Mouse (Mus musculus): ENCODE measurements around the gene Gm28635. TPM values are rescaled to one million over a fixed set of nuclear protein-coding genes. Genes with fewer than 3 reads are reported as not detected.
"Not testable (repeated sequence)": the region's sequence is repeated elsewhere in the genome, so short reads cannot be mapped to it uniquely, and the experiment has no call there.

Gene Gm28635
- polyA plus RNA-seq, 1 experiment from 2014 or later, result not detected

- Histone ChIP-seq H3K4me3 (ENCODE audit: low read depth, low read length) (no peak overlapping the region), H3K36me3 (ENCODE audit: control insufficient read depth, insufficient read depth, low read length) (peaks cover 79% of the 10 kb centered on the region), H3K4me2 (ENCODE audit: low read length) (no peak overlapping the region), H3K27me3 (replicated peaks; ENCODE audit: control insufficient read depth, insufficient read depth, low read length) (no peaks in the 10 kb centered on the region), H3K9ac (ENCODE audit: low read length) (no peak overlapping the region), H3K9me3 (ENCODE audit: control insufficient read depth, low read length) (no peaks in the 10 kb centered on the region), H3K27ac (ENCODE audit: low read depth) (no peak overlapping the region), H3K4me1 (replicated peaks; ENCODE audit: control insufficient read depth, insufficient read depth, low read length) (0 out of 2 replicates have a peak, but pooled peaks cover 4% of the 10 kb centered on the region)
- DNase-seq (ENCODE audit: low spot score), result no peak
- ATAC-seq (replicated peaks; ENCODE audit: low FRiP score, low TSS enrichment, low read depth), result no peak
- WGBS, result 100% methylated on average over 1 of the region's 1 CpGs
Measured at GRCm38 (mm10) chr2:84703497-84703896, 25.7 kb upstream of the Gm28635 start.

GRCm38 (mm10) chr2:84695007-84695695 lies 17.3 kb upstream of the Gm28635 start:
- no peak for DNase-seq (ENCODE audit: low spot score)
- Histone ChIP-seq H3K27ac (ENCODE audit: low read depth) (no peak overlapping the region), H3K9ac (ENCODE audit: low read length) (no peak overlapping the region), H3K4me3 (ENCODE audit: low read depth, low read length) (no peak overlapping the region), H3K4me2 (ENCODE audit: low read length) (no peak overlapping the region), H3K27me3 (replicated peaks; ENCODE audit: control insufficient read depth, insufficient read depth, low read length) (no peaks in the 10 kb centered on the region), H3K4me1 (replicated peaks; ENCODE audit: control insufficient read depth, insufficient read depth, low read length) (no peaks in the 10 kb centered on the region), H3K9me3 (ENCODE audit: control insufficient read depth, low read length) (no peaks in the 10 kb centered on the region), H3K36me3 (ENCODE audit: control insufficient read depth, insufficient read depth, low read length) (peaks cover 89% of the 10 kb centered on the region)
- ATAC-seq (replicated peaks; ENCODE audit: low FRiP score, low TSS enrichment, low read depth), result no peak
- WGBS, result 79% methylated on average over 5 of the region's 5 CpGs

- Histone ChIP-seq H3K9me3 (ENCODE audit: control insufficient read depth, low read length) (no peaks in the 10 kb centered on the region), H3K4me2 (ENCODE audit: low read length) (no peak overlapping the region), H3K4me1 (replicated peaks; ENCODE audit: control insufficient read depth, insufficient read depth, low read length) (no peaks in the 10 kb centered on the region), H3K36me3 (ENCODE audit: control insufficient read depth, insufficient read depth, low read length) (peaks cover 97% of the 10 kb centered on the region), H3K27me3 (replicated peaks; ENCODE audit: control insufficient read depth, insufficient read depth, low read length) (no peaks in the 10 kb centered on the region), H3K4me3 (ENCODE audit: low read depth, low read length) (no peak overlapping the region), H3K9ac (ENCODE audit: low read length) (no peak overlapping the region), H3K27ac (ENCODE audit: low read depth) (no peak overlapping the region)
- no peak for DNase-seq (ENCODE audit: low spot score)
- 89% methylated on average over 12 of the region's 12 CpGs for WGBS
- ATAC-seq (replicated peaks; ENCODE audit: low FRiP score, low TSS enrichment, low read depth), result no peak
Measured at GRCm38 (mm10) chr2:84690050-84690449, 12.2 kb upstream of the Gm28635 start.

- Histone ChIP-seq H3K27me3 (replicated peaks; ENCODE audit: control insufficient read depth, insufficient read depth, low read length) (no peaks in the 10 kb centered on the region), H3K9ac (ENCODE audit: low read length) (no peak overlapping the region), H3K9me3 (ENCODE audit: control insufficient read depth, low read length) (no peaks in the 10 kb centered on the region), H3K4me1 (replicated peaks; ENCODE audit: control insufficient read depth, insufficient read depth, low read length) (no peaks in the 10 kb centered on the region), H3K4me3 (ENCODE audit: low read depth, low read length) (no peak overlapping the region), H3K4me2 (ENCODE audit: low read length) (no peak overlapping the region), H3K36me3 (ENCODE audit: control insufficient read depth, insufficient read depth, low read length) (peaks cover 82% of the 10 kb centered on the region), H3K27ac (ENCODE audit: low read depth) (no peak overlapping the region)
- 76% methylated on average over 2 of the region's 2 CpGs for WGBS
- DNase-seq (ENCODE audit: low spot score) (peak; percentile 21), ATAC-seq (replicated peaks; ENCODE audit: low FRiP score, low TSS enrichment, low read depth) (no peak)
Measured at GRCm38 (mm10) chr2:84688080-84688844, 10.4 kb upstream of the Gm28635 start.

GRCm38 (mm10) chr2:84682605-84683183 lies 4.9 kb upstream of the Gm28635 start:
- Histone ChIP-seq H3K9me3 (ENCODE audit: control insufficient read depth, low read length) (no peaks in the 10 kb centered on the region), H3K27ac (ENCODE audit: low read depth) (no peak overlapping the region), H3K4me3 (ENCODE audit: low read depth, low read length) (no peak overlapping the region), H3K36me3 (ENCODE audit: control insufficient read depth, insufficient read depth, low read length) (peaks cover 35% of the 10 kb centered on the region), H3K4me1 (replicated peaks; ENCODE audit: control insufficient read depth, insufficient read depth, low read length) (peaks cover 10% of the 10 kb centered on the region), H3K9ac (ENCODE audit: low read length) (no peak overlapping the region), H3K27me3 (replicated peaks; ENCODE audit: control insufficient read depth, insufficient read depth, low read length) (no peaks in the 10 kb centered on the region), H3K4me2 (ENCODE audit: low read length) (no peak overlapping the region)
- no peak for ATAC-seq (replicated peaks; ENCODE audit: low FRiP score, low TSS enrichment, low read depth)
- WGBS, result 53% methylated on average over 6 of the region's 6 CpGs
- peak; percentile 18 for DNase-seq (ENCODE audit: low spot score)

- 14% methylated on average over 8 of the region's 8 CpGs for WGBS
- H3K27me3 ChIP-seq (replicated peaks; ENCODE audit: control insufficient read depth, insufficient read depth, low read length), result no peaks in the 10 kb centered on the region
- peak within 1 kb of the TSS; percentile 96 for H3K4me2 ChIP-seq (ENCODE audit: low read length)
- no peaks in the 10 kb centered on the region for H3K9me3 ChIP-seq (ENCODE audit: control insufficient read depth, low read length)
- peaks cover 19% of the 10 kb centered on the region for H3K4me1 ChIP-seq (replicated peaks; ENCODE audit: control insufficient read depth, insufficient read depth, low read length)
- no peak for ATAC-seq (replicated peaks; ENCODE audit: low FRiP score, low TSS enrichment, low read depth)
- peaks cover 31% of the 10 kb centered on the region for H3K36me3 ChIP-seq (ENCODE audit: control insufficient read depth, insufficient read depth, low read length)
- peak within 1 kb of the TSS; percentile 96 for H3K4me3 ChIP-seq (ENCODE audit: low read depth, low read length)
- H3K9ac ChIP-seq (ENCODE audit: low read length), result peak within 1 kb of the TSS; percentile 75
- peak; percentile 48 for DNase-seq (ENCODE audit: low spot score)
- no peak within 1 kb of the TSS for H3K27ac ChIP-seq (ENCODE audit: low read depth)
Measured at GRCm38 (mm10) chr2:84679016-84679415, 1.2 kb upstream of the Gm28635 start, which contains the start of gene Tmx2. TSS of gene Tmx2 (minus strand) at chr2:84679140.

- H3K27ac ChIP-seq (ENCODE audit: low read depth), result peak overlapping the region; percentile 51
- DNase-seq (ENCODE audit: low spot score) (no peak), ATAC-seq (replicated peaks; ENCODE audit: low FRiP score, low TSS enrichment, low read depth) (peak; percentile 61)
- 8% methylated on average over 22 of the region's 22 CpGs for WGBS
- H3K4me3 ChIP-seq (ENCODE audit: low read depth, low read length), result peak overlapping the region; percentile 96
- H3K4me2 ChIP-seq (ENCODE audit: low read length), result peak overlapping the region; percentile 83
- H3K36me3 ChIP-seq (ENCODE audit: control insufficient read depth, insufficient read depth, low read length), result peaks cover 46% of the 10 kb centered on the region
- peak overlapping the region; percentile 58 for H3K9ac ChIP-seq (ENCODE audit: low read length)
- H3K27me3 ChIP-seq (replicated peaks; ENCODE audit: control insufficient read depth, insufficient read depth, low read length), result no peaks in the 10 kb centered on the region
- no peaks in the 10 kb centered on the region for H3K9me3 ChIP-seq (ENCODE audit: control insufficient read depth, low read length)
- peaks cover 19% of the 10 kb centered on the region for H3K4me1 ChIP-seq (replicated peaks; ENCODE audit: control insufficient read depth, insufficient read depth, low read length)
Measured at GRCm38 (mm10) chr2:84677270-84677967, 422 bp downstream of the Gm28635 start.

- not testable (repeated sequence) for ATAC-seq (replicated peaks; ENCODE audit: low FRiP score, low TSS enrichment, low read depth); H3K4me3 ChIP-seq (ENCODE audit: low read depth, low read length)
- peaks cover 59% of the 10 kb centered on the region for H3K36me3 ChIP-seq (ENCODE audit: control insufficient read depth, insufficient read depth, low read length)
Measured at GRCm38 (mm10) chr2:84671535-84671934, 6.3 kb downstream of the Gm28635 start.

More at GRCm38 (mm10) chr2:84671535-84671934, 6.3 kb downstream of the Gm28635 start:
- H3K27me3 ChIP-seq (replicated peaks; ENCODE audit: control insufficient read depth, insufficient read depth, low read length); H3K4me2 ChIP-seq (ENCODE audit: low read length); H3K4me1 ChIP-seq (replicated peaks; ENCODE audit: control insufficient read depth, insufficient read depth, low read length); H3K9me3 ChIP-seq (ENCODE audit: control insufficient read depth, low read length); H3K9ac ChIP-seq (ENCODE audit: low read length); H3K27ac ChIP-seq (ENCODE audit: low read depth): not testable (repeated sequence)
- WGBS, result 66% methylated on average over 4 of the region's 5 CpGs
- DNase-seq (ENCODE audit: low spot score), result peak; percentile 38

Data from intestine, embryonic 14.5 days (tissue).